Mouse (Mus musculus): ENCODE measurements around the gene Mad1l1. TPM values are rescaled to one million over a fixed set of nuclear protein-coding genes. Genes with fewer than 3 reads are reported as not detected.

The Mad1l1 gene
- polyA plus RNA-seq, 1 experiment from 2014 or later: 43.1 TPM

- Histone ChIP-seq H3K4me1 (peaks cover 50% of the 10 kb centered on the region), H3K9ac (no peak overlapping the region), H3K36me3 (ENCODE audit: poor library complexity, severe bottlenecking) (peaks cover 14% of the 10 kb centered on the region), H3K4me2 (no peak overlapping the region), H3K27me3 (no peaks in the 10 kb centered on the region), H3K27ac (no peak overlapping the region), H3K4me3 (no peak overlapping the region), H3K9me3 (replicated peaks) (no peaks in the 10 kb centered on the region)
- ATAC-seq: no peak
Observed at GRCm38 (mm10) chr5:140089263-140089662, 232.1 kb downstream of the Mad1l1 start.

- H3K27ac ChIP-seq: no peak overlapping the region
- peaks cover 14% of the 10 kb centered on the region for H3K36me3 ChIP-seq (ENCODE audit: poor library complexity, severe bottlenecking)
- H3K4me2 ChIP-seq: no peak overlapping the region
- no peaks in the 10 kb centered on the region for H3K27me3 ChIP-seq
- ATAC-seq: no peak
- no peak overlapping the region for H3K4me3 ChIP-seq
- no peak overlapping the region for H3K9ac ChIP-seq
- H3K9me3 ChIP-seq (replicated peaks): no peaks in the 10 kb centered on the region
- 89% methylated on average over 7 of the region's 7 CpGs for WGBS
- H3K4me1 ChIP-seq: peaks cover 41% of the 10 kb centered on the region
Observed at GRCm38 (mm10) chr5:140087242-140087641, 234.1 kb downstream of the Mad1l1 start.

GRCm38 (mm10) chr5:140084341-140084740 lies 237.0 kb downstream of the Mad1l1 start:
- Histone ChIP-seq H3K4me1 (peaks cover 37% of the 10 kb centered on the region), H3K4me2 (no peak overlapping the region), H3K4me3 (no peak overlapping the region), H3K36me3 (ENCODE audit: poor library complexity, severe bottlenecking) (peaks cover 14% of the 10 kb centered on the region), H3K27ac (no peak overlapping the region), H3K9me3 (replicated peaks) (no peaks in the 10 kb centered on the region), H3K9ac (no peak overlapping the region), H3K27me3 (no peaks in the 10 kb centered on the region)
- WGBS: 93% methylated on average over 6 of the region's 6 CpGs
- ATAC-seq: no peak

GRCm38 (mm10) chr5:140083911-140084310 lies 237.4 kb downstream of the Mad1l1 start:
- H3K27me3 ChIP-seq: no peaks in the 10 kb centered on the region
- no peak overlapping the region for H3K9ac ChIP-seq
- H3K9me3 ChIP-seq (replicated peaks): no peaks in the 10 kb centered on the region
- H3K36me3 ChIP-seq (ENCODE audit: poor library complexity, severe bottlenecking): peaks cover 14% of the 10 kb centered on the region
- peaks cover 37% of the 10 kb centered on the region for H3K4me1 ChIP-seq
- H3K4me3 ChIP-seq: no peak overlapping the region
- ATAC-seq: no peak
- H3K4me2 ChIP-seq: no peak overlapping the region
- 58% methylated on average over 5 of the region's 5 CpGs for WGBS
- no peak overlapping the region for H3K27ac ChIP-seq

DNA sequence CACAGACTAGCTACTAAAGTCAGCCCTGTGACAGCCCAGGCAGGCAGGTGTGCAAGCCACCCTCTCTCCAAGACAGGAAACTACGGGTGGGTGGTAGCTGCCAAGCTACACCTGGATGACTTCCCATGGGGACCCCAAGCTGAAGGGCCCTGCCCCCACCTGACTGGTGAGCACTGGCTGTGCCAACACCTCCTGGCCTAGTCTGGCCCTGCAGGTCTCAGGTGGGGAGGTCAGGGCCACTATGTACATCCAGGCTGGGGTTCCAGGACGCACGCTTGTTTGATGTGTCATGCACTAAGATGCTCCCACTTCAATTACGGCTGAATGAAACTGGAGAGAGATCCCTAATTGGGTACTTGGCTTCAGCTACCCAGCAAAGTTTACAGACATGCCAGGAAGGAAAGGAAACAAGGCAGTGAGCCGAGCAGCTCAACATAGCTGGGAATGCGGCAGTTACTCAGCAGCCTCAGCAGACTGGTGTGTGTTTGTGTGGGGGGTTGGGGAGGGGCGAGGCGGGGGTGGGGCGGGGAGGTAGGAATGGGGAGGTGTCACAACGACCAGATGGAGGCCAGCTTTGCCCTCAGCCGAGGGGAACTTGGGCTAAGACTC lies 239.0 kb downstream of the Mad1l1 start:
- Histone ChIP-seq H3K9me3 (replicated peaks) (no peaks in the 10 kb centered on the region), H3K27ac (0 out of 2 replicates have a peak overlapping the region, but pooled peaks have one; percentile 10), H3K27me3 (no peaks in the 10 kb centered on the region), H3K4me2 (no peak overlapping the region), H3K9ac (no peak overlapping the region), H3K4me1 (peaks cover 41% of the 10 kb centered on the region), H3K36me3 (ENCODE audit: poor library complexity, severe bottlenecking) (peaks cover 2% of the 10 kb centered on the region; the same call in 1 of the 2 replicates), H3K4me3 (no peak overlapping the region)
- 42% methylated on average over 11 of the region's 11 CpGs for WGBS
- ATAC-seq: peak; percentile 77

- WGBS: 48% methylated on average over 10 of the region's 10 CpGs
Observed at GRCm38 (mm10) chr5:140081084-140081483, 240.3 kb downstream of the Mad1l1 start.

GRCm38 (mm10) chr5:140079511-140079910 lies 241.8 kb downstream of the Mad1l1 start:
- H3K9ac ChIP-seq: no peak overlapping the region
- no peak overlapping the region for H3K4me2 ChIP-seq
- no peak for ATAC-seq
- no peak overlapping the region for H3K4me3 ChIP-seq
- H3K36me3 ChIP-seq (ENCODE audit: poor library complexity, severe bottlenecking): no peaks in the 10 kb centered on the region
- H3K27me3 ChIP-seq: no peaks in the 10 kb centered on the region
- peaks cover 35% of the 10 kb centered on the region for H3K4me1 ChIP-seq
- no peak overlapping the region for H3K27ac ChIP-seq
- 96% methylated on average over 4 of the region's 4 CpGs for WGBS
- H3K9me3 ChIP-seq (replicated peaks): no peaks in the 10 kb centered on the region

More at GRCm38 (mm10) chr5:140081084-140081483, 240.3 kb downstream of the Mad1l1 start:
- no peaks in the 10 kb centered on the region for H3K27me3 ChIP-seq
- no peak overlapping the region for H3K9ac ChIP-seq
- no peak overlapping the region for H3K27ac ChIP-seq
- no peak for ATAC-seq
- no peak overlapping the region for H3K4me3 ChIP-seq
- no peaks in the 10 kb centered on the region for H3K36me3 ChIP-seq (ENCODE audit: poor library complexity, severe bottlenecking)
- peaks cover 31% of the 10 kb centered on the region for H3K4me1 ChIP-seq
- no peaks in the 10 kb centered on the region for H3K9me3 ChIP-seq (replicated peaks)
- no peak overlapping the region for H3K4me2 ChIP-seq

DNA sequence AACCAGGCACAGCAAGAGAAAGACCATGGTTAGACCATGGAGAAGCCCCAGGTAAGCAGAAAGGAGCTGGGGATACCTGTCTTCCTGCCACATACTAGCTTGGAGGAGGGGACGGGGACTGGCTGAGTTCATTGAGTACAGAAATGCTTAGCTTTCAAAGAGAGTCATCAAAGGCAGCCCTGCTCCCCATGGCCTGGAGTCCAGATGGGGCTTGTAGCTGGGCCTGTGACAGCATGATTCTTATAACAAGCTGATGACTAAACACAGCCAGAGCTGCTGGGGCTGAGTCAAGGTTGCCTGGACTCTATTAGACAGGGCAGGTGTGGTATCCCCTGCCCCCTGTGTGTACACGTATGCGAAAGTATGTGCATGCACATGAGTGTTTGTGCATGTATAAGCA lies 242.9 kb downstream of the Mad1l1 start:
- Histone ChIP-seq H3K4me3 (no peak overlapping the region), H3K4me1 (peaks cover 46% of the 10 kb centered on the region), H3K4me2 (no peak overlapping the region), H3K36me3 (ENCODE audit: poor library complexity, severe bottlenecking) (no peaks in the 10 kb centered on the region), H3K9ac (no peak overlapping the region), H3K27me3 (no peaks in the 10 kb centered on the region), H3K9me3 (replicated peaks) (no peaks in the 10 kb centered on the region), H3K27ac (no peak overlapping the region)
- no peak for ATAC-seq
- WGBS: 87% methylated on average over 3 of the region's 3 CpGs

GRCm38 (mm10) chr5:140076438-140076837 lies 244.9 kb downstream of the Mad1l1 start:
- Histone ChIP-seq H3K4me3 (no peak overlapping the region), H3K9ac (no peak overlapping the region), H3K36me3 (ENCODE audit: poor library complexity, severe bottlenecking) (no peaks in the 10 kb centered on the region), H3K27ac (no peak overlapping the region), H3K4me1 (peaks cover 41% of the 10 kb centered on the region), H3K27me3 (no peaks in the 10 kb centered on the region), H3K9me3 (replicated peaks) (no peaks in the 10 kb centered on the region), H3K4me2 (no peak overlapping the region)
- ATAC-seq: no peak
- WGBS: 91% methylated on average over 2 of the region's 2 CpGs

DNA sequence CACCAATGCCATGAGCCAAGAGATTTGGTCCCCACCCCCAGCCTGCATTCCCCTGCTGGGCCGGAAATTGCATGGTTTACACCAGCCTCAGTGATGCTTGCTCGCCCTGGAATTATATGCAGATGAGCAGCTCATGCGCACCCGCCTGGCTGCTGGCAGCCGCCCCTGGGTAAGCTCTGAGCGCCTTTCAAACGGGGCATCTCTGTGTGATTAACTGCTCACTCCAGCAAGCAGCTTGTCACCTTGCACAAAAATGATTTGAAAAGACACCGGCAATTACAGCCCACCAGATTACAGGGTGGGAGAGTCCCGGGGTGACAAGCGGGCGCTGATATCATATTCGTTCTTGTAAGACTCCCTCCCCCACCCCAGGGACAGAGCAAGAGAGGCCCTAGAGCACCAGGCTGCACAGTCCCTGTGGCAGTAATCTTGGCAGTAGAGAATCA lies 247.7 kb downstream of the Mad1l1 start:
- Histone ChIP-seq H3K9me3 (replicated peaks) (no peaks in the 10 kb centered on the region), H3K4me1 (peaks cover 38% of the 10 kb centered on the region), H3K4me3 (no peak overlapping the region), H3K36me3 (ENCODE audit: poor library complexity, severe bottlenecking) (no peaks in the 10 kb centered on the region), H3K27me3 (no peaks in the 10 kb centered on the region), H3K27ac (peak overlapping the region; percentile 85), H3K4me2 (peak overlapping the region; percentile 13; the same call in 1 of the 2 replicates), H3K9ac (peak overlapping the region; percentile 37)
- WGBS: 22% methylated on average over 12 of the region's 12 CpGs
- peak; percentile 96 for ATAC-seq

DNA sequence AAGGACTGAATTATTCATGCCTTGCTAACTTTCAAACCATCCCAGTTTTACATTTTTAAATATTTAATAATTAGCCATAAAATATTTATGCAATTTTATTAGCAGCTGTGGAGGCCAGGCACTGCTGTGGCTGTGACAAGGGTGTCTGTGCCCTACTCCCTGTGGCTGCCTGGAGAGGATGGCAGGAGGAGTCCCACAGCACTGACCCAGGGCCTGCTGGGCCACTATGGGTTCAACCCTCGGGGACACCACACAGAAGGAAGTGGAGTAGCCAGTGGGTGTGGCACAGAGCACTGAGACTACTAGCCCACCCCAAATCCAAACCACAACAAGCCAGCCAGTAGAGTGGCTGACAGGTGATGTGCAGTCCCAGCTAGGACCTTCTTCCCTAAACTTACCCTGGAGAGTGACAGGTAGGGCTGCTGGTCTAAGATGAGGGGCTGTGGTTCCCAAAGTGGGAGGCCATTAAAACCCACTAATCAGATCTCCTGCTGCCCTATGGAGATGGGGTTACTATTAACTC lies 248.1 kb downstream of the Mad1l1 start:
- no peak overlapping the region for H3K4me3 ChIP-seq
- 18% methylated on average over 1 of the region's 1 CpGs for WGBS
- H3K27me3 ChIP-seq: no peaks in the 10 kb centered on the region
- peak overlapping the region; percentile 85 for H3K27ac ChIP-seq
- no peak overlapping the region for H3K4me2 ChIP-seq
- H3K9ac ChIP-seq: peak overlapping the region; percentile 37; the same call in 1 of the 2 replicates
- H3K9me3 ChIP-seq (replicated peaks): no peaks in the 10 kb centered on the region
- H3K4me1 ChIP-seq: peaks cover 39% of the 10 kb centered on the region
- no peaks in the 10 kb centered on the region for H3K36me3 ChIP-seq (ENCODE audit: poor library complexity, severe bottlenecking)
- peak; percentile 58 for ATAC-seq

DNA sequence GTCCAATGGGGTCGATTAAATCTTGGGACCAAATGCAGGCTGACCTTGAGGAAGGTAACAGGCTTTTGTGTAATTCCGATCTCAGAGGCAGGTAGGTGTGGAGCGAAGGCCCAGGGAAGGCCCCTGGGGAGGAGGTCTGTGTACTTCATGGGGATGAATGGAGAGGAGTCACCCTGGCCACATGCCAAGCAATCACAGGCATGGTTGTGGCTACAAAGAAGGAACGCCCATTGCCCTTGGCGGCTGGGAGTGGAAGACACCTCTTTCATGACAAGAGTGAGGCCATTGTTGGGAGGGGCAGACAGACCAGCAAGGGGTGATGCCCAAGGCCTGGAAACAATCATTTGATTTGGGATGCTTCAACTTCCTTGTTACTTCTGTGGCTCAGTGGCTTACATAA lies 252.8 kb downstream of the Mad1l1 start:
- no peak for ATAC-seq
- no peaks in the 10 kb centered on the region for H3K27me3 ChIP-seq
- peaks cover 13% of the 10 kb centered on the region; the same call in 1 of the 2 replicates for H3K36me3 ChIP-seq (ENCODE audit: poor library complexity, severe bottlenecking)
- H3K27ac ChIP-seq: no peak overlapping the region
- no peak overlapping the region for H3K4me2 ChIP-seq
- H3K9me3 ChIP-seq (replicated peaks): no peaks in the 10 kb centered on the region
- H3K9ac ChIP-seq: no peak overlapping the region
- H3K4me3 ChIP-seq: no peak overlapping the region
- H3K4me1 ChIP-seq: peaks cover 43% of the 10 kb centered on the region
- WGBS: 62% methylated on average over 5 of the region's 5 CpGs

- WGBS: 54% methylated on average over 3 of the region's 3 CpGs
- ATAC-seq: no peak
- Histone ChIP-seq H3K27me3 (no peaks in the 10 kb centered on the region), H3K9ac (no peak overlapping the region), H3K27ac (no peak overlapping the region), H3K4me3 (no peak overlapping the region), H3K9me3 (replicated peaks) (no peaks in the 10 kb centered on the region), H3K4me2 (no peak overlapping the region), H3K36me3 (ENCODE audit: poor library complexity, severe bottlenecking) (peaks cover 13% of the 10 kb centered on the region; the same call in 1 of the 2 replicates), H3K4me1 (peaks cover 38% of the 10 kb centered on the region)
Observed at GRCm38 (mm10) chr5:140068051-140068450, 253.3 kb downstream of the Mad1l1 start.

All from forebrain, embryonic 13.5 days (tissue).